Mouse (Mus musculus) stomach, embryonic 16.5 days (tissue): ENCODE measurements around the gene Vsig10. TPM values are rescaled to one million over a fixed set of nuclear protein-coding genes. Genes with fewer than 3 reads are reported as not detected.
"Not testable (repeated sequence)": the region's sequence is repeated elsewhere in the genome, so short reads cannot be mapped to it uniquely, and the experiment has no call there.

Experiments
- ATAC-seq: fragments of 200-750 bp; cut with Nextera tagmentation; 2 replicates; pipeline ENCODE4 v1.8.0; 2017; ENCODE audit warnings: moderate number of reproducible peaks, moderate TSS enrichment; ENCODE audit not compliant: insufficient read depth, low FRiP score
- H3K27ac ChIP-seq: fragments of 300-500 bp; sonication (generic); 2 replicates; pipeline ENCODE4 v1.5.1; 2014; ENCODE audit warnings: low read length
- H3K27me3 ChIP-seq: fragments of 300-500 bp; sonication (generic); 2 replicates; pipeline ENCODE4 v1.6.1; 2014; ENCODE audit warnings: low read length, control low read depth, mixed read lengths; ENCODE audit not compliant: control insufficient read depth, insufficient read depth
- H3K36me3 ChIP-seq: fragments of 300-500 bp; sonication (generic); 2 replicates; pipeline ENCODE4 v1.6.1; 2014; ENCODE audit warnings: low read length; ENCODE audit not compliant: control insufficient read depth, insufficient read depth
- H3K4me1 ChIP-seq: fragments of 300-500 bp; sonication (generic); 2 replicates; pipeline ENCODE4 v1.6.1; 2014; ENCODE audit warnings: low read length, control low read depth, mixed read lengths; ENCODE audit not compliant: control insufficient read depth, insufficient read depth
- H3K4me2 ChIP-seq: fragments of 300-500 bp; sonication (generic); 2 replicates; pipeline ENCODE4 v1.6.1; 2014; ENCODE audit warnings: low read depth, low read length, mixed read lengths
- H3K4me3 ChIP-seq: fragments of 300-500 bp; sonication (generic); replicated peaks from 2 replicates; pipeline ENCODE4 v1.5.1; 2014; ENCODE audit warnings: mild to moderate bottlenecking, low read length
- H3K9ac ChIP-seq: fragments of 300-500 bp; sonication (generic); 2 replicates; pipeline ENCODE4 v1.6.1; 2014; ENCODE audit warnings: low read length
- H3K9me3 ChIP-seq: fragments of 300-500 bp; sonication (generic); replicated peaks from 2 replicates; pipeline ENCODE4 v1.6.1; 2016; ENCODE audit warnings: low read length, control low read depth; ENCODE audit not compliant: control insufficient read depth
- WGBS: fragments of 180-500 bp; shearing (Covaris S2); extraction: QIAGEN DNeasy Blood & Tissue Kit; methylation state at CpG from one replicate; pipeline ENCODE4 v1.1.7; 2014; 5-methylcytosine and 5-hydroxymethylcytosine counted together
- polyA plus RNA-seq: library from polyadenylated mRNA; unstranded; fragments of >200 nt; fragmentation: Nextera tagmentation; extraction: Ambion mirVana; gene quantifications from 2 replicates; pipeline ENCODE4 v1.2.1, GENCODE M21; 2015

The Vsig10 gene
- polyA plus RNA-seq, 1 experiment from 2014 or later, result 22.5 TPM

GRCm38 (mm10) chr5:117341896-117342295, 23.0 kb downstream of the Vsig10 start:
- no peaks in the 10 kb centered on the region for H3K27me3 ChIP-seq
- no peak for ATAC-seq
- 76% methylated on average over 6 of the region's 6 CpGs for WGBS
- no peaks in the 10 kb centered on the region for H3K4me1 ChIP-seq
- no peak overlapping the region for H3K27ac ChIP-seq
- no peaks in the 10 kb centered on the region for H3K9me3 ChIP-seq
- H3K4me3 ChIP-seq, result no peak overlapping the region
- H3K4me2 ChIP-seq, result no peak overlapping the region
- no peak overlapping the region for H3K9ac ChIP-seq
- peaks cover 21% of the 10 kb centered on the region; the same call in 1 of the 2 replicates for H3K36me3 ChIP-seq

- H3K27ac ChIP-seq, H3K27me3 ChIP-seq, H3K9ac ChIP-seq, H3K4me1 ChIP-seq, H3K4me3 ChIP-seq, H3K9me3 ChIP-seq, ATAC-seq, H3K4me2 ChIP-seq: not testable (repeated sequence)
- WGBS, result 87% methylated on average over 5 of the region's 5 CpGs
- H3K36me3 ChIP-seq, result peaks cover 14% of the 10 kb centered on the region; the same call in 1 of the 2 replicates
Measured at GRCm38 (mm10) chr5:117344496-117344895, 25.6 kb downstream of the Vsig10 start.

GRCm38 (mm10) chr5:117345432-117345976, 26.6 kb downstream of the Vsig10 start:
- Histone ChIP-seq H3K4me3 (no peak overlapping the region), H3K36me3 (peaks cover 9% of the 10 kb centered on the region; the same call in 1 of the 2 replicates), H3K9ac (no peak overlapping the region), H3K27me3 (no peaks in the 10 kb centered on the region), H3K4me2 (no peak overlapping the region), H3K27ac (no peak overlapping the region), H3K9me3 (no peaks in the 10 kb centered on the region), H3K4me1 (no peaks in the 10 kb centered on the region)
- ATAC-seq, result no peak
- WGBS, result 76% methylated on average over 5 of the region's 5 CpGs

DNA sequence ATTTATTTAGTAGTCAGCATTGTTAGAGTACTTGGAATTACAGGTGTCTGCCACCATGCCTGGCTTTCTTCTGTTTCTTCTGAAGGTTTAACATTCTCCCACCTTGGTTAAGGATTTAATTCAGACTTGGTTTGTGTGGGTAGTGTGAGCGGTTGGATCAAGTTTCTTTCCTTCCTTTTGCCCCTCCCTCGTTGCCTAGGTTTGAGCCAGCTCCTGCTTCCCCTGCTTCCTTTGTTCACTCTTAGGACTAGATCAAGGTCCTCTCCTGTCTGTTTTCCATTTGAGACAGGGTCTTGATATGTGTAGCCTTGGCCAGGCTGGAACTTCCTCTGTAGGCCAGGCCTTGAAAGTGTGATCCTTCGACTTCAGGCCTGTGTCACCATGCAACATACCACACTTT, 27.4 kb downstream of the Vsig10 start:
- no peak overlapping the region for H3K9ac ChIP-seq
- H3K9me3 ChIP-seq, result no peaks in the 10 kb centered on the region
- no peak overlapping the region for H3K4me3 ChIP-seq
- WGBS, result 68% methylated on average over 3 of the region's 3 CpGs
- no peaks in the 10 kb centered on the region for H3K4me1 ChIP-seq
- H3K36me3 ChIP-seq, result peaks cover 9% of the 10 kb centered on the region; the same call in 1 of the 2 replicates
- H3K27ac ChIP-seq, result no peak overlapping the region
- H3K4me2 ChIP-seq, result no peak overlapping the region
- no peaks in the 10 kb centered on the region for H3K27me3 ChIP-seq
- no peak for ATAC-seq

- H3K9ac ChIP-seq, result no peak overlapping the region
- H3K9me3 ChIP-seq, result no peaks in the 10 kb centered on the region
- WGBS, result 72% methylated on average over 5 of the region's 5 CpGs
- no peak overlapping the region for H3K4me3 ChIP-seq
- H3K27ac ChIP-seq, result no peak overlapping the region
- no peaks in the 10 kb centered on the region for H3K4me1 ChIP-seq
- peaks cover 9% of the 10 kb centered on the region; the same call in 1 of the 2 replicates for H3K36me3 ChIP-seq
- ATAC-seq, result no peak
- H3K27me3 ChIP-seq, result no peaks in the 10 kb centered on the region
- H3K4me2 ChIP-seq, result no peak overlapping the region
Measured at GRCm38 (mm10) chr5:117347011-117347410, 28.1 kb downstream of the Vsig10 start.

DNA sequence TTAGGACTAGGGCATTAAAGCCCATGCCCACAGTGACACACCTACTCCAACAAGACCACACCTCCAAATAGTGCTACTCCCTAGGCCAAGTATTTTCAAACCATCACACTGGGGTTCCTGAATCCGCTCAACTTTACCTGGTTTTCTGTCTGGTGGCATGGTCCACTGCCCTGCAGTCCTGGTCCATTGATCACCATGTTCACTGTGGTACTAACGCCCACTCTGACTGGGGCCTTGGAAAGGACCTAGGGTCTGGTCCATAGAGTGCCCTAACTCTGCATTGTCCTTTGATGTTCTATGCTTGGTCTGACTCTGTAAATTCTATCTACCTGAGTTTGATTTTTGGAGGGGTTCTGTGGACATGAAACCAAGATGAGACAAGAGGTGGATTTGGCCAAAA, 29.0 kb downstream of the Vsig10 start:
- ATAC-seq, result no peak
- Histone ChIP-seq H3K9me3 (no peaks in the 10 kb centered on the region), H3K4me2 (no peak overlapping the region), H3K27ac (no peak overlapping the region), H3K4me3 (no peak overlapping the region), H3K36me3 (peaks cover 14% of the 10 kb centered on the region; the same call in 1 of the 2 replicates), H3K4me1 (no peaks in the 10 kb centered on the region), H3K9ac (no peak overlapping the region), H3K27me3 (no peaks in the 10 kb centered on the region)
- 93% methylated on average over 2 of the region's 2 CpGs for WGBS

DNA sequence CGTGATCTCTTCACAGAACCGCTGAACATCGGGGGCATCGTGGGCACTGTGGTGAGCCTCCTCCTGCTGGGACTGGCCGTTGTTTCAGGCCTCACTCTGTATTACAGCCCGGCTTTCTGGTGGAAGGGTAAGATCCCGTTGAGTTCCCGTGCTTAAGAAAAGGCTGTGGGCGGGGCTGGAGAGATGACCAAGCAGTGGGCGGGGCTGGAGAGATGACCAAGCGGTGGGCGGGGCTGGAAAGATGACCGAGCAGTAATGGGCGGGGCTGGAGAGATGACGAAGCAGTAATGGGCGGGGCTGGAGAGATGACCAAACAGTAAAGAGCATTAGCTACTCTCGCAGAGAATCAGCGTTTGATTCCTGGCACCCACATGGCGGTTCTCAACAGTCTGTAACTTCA, 29.4 kb downstream of the Vsig10 start:
- Histone ChIP-seq H3K9me3 (no peaks in the 10 kb centered on the region), H3K27me3 (no peaks in the 10 kb centered on the region), H3K4me1 (no peaks in the 10 kb centered on the region), H3K4me3 (no peak overlapping the region), H3K36me3 (peaks cover 14% of the 10 kb centered on the region; the same call in 1 of the 2 replicates), H3K27ac (no peak overlapping the region), H3K9ac (no peak overlapping the region), H3K4me2 (no peak overlapping the region)
- WGBS, result 36% methylated on average over 19 of the region's 19 CpGs
- peak; percentile 59 for ATAC-seq

DNA sequence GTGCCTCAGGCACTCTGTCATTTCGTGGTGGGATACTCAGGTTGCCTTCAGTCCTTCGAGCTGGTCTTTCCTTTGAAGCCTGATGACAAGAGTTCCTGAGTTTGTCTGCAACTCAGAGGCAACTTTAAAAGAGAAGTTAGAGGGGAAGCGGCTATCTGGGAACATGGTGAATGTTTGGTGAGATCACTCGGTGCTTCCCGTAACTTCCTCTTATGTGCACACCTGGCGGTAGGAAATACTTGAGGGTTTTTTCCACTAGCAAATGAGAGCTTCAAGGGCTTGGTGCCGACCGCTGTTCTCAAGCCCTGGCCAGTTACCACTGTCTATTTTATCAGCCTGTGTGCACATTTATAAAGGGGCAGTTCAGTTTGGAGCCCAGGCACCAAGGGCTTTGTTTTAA, 35.2 kb downstream of the Vsig10 start:
- Histone ChIP-seq H3K4me2 (no peak overlapping the region), H3K27me3 (no peaks in the 10 kb centered on the region), H3K4me1 (peaks cover 8% of the 10 kb centered on the region), H3K27ac (no peak overlapping the region), H3K4me3 (no peak overlapping the region), H3K9ac (no peak overlapping the region; the same call in 1 of the 2 replicates), H3K9me3 (no peaks in the 10 kb centered on the region), H3K36me3 (0 out of 2 replicates have a peak, but pooled peaks cover 5% of the 10 kb centered on the region)
- WGBS, result 71% methylated on average over 8 of the region's 8 CpGs
- ATAC-seq, result no peak

DNA sequence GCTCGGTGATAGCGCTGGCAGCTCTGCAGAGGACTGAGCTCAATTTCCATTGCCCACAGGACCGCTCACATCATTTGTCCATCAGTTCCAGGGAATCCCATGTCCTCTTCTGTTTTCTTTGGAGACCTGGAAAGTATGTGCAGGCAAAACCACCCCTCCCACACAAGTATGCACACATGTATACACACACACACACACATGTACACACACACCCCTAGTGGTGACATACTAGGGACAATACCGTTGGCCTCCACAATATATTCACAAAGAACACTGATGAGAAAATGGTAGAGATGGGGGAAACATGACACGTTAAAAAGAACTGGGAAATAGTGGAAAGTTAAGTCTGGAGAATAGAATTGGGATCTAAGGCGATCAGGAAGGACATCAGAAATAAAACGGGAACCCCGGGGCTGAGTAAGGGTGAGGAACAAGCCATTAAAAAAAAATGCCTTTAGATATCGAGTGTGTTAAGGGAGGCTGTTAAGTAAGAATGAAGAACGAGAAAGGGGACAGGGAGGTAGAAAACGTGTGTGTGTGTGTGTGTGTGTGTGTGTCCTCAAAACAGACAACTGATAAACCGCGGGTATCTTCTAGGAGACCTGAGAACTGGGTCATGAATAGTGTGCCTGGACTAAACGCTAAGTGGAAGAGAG, 36.9 kb downstream of the Vsig10 start:
- 35% methylated on average over 14 of the region's 14 CpGs for WGBS
- 0 out of 2 replicates have a peak, but pooled peaks cover 5% of the 10 kb centered on the region for H3K36me3 ChIP-seq
- H3K9me3 ChIP-seq, result no peaks in the 10 kb centered on the region
- H3K4me3 ChIP-seq, result peak overlapping the region; percentile 100; the same call in 1 of the 2 replicates
- H3K27me3 ChIP-seq, result no peaks in the 10 kb centered on the region
- 0 out of 2 replicates have a peak overlapping the region, but pooled peaks have one; percentile 97 for H3K9ac ChIP-seq
- ATAC-seq, result no peak
- H3K27ac ChIP-seq, result peak overlapping the region; percentile 95
- H3K4me1 ChIP-seq, result peaks cover 21% of the 10 kb centered on the region
- H3K4me2 ChIP-seq, result peak overlapping the region; percentile 86; the same call in 1 of the 2 replicates
